Mouse (Mus musculus): ENCODE results near the gene Enpep. TPM values are rescaled to one million over a fixed set of nuclear protein-coding genes. Genes with fewer than 3 reads are reported as not detected.

Gene Enpep
- polyA plus RNA-seq, 1 experiment = 0.10 TPM

DNA sequence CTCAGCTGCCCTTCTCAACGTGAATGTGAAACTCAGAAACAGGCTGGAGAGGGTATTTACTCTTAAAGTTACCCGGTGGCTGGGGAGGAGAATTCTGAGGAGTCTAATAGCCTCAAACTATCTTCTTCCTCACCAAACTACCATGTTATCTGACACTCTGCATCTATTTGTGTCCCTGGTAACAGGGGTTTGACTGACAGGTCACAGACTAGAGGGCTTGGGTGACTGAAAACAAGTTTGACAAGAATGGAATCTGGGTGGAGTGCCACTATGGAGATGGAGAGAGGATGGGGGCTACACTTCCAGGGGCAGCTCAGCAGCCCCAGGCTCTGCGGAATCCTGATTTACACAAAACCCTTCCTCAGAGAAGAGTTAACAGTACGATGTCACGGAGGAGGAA is 105.2 kb downstream of the Enpep start:
- no peaks in the 10 kb centered on the region for H3K27me3 ChIP-seq (ENCODE audit: control insufficient read depth, insufficient read depth, insufficient read length)

DNA sequence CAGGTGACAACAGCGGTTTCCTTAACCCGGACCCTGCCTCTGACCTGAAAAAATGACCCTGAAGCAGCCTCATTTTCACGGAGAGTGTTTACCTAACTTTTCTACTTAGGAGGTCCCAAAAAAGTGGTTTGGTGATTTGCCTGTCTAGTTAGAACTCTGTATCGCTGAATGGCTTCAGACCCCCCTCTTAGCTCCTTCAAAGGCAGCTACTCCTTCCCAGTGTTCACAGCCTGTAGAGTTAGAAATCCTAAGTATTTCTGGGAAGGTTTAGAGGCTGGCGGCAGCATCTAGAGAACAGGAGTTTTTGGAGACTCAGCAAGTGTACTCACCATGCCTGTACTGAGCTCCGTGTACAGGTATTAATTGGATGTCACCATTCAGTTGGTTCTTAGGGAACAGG is 105.8 kb downstream of the Enpep start:
- H3K36me3 ChIP-seq (ENCODE audit: control insufficient read depth, insufficient read depth) = no peaks in the 10 kb centered on the region
- no peaks in the 10 kb centered on the region for H3K27me3 ChIP-seq (ENCODE audit: control insufficient read depth, insufficient read depth, insufficient read length)
- no peak overlapping the region for H3K4me3 ChIP-seq
- H3K4me2 ChIP-seq (ENCODE audit: low read depth) = no peak overlapping the region
- TF ChIP-seq SRF (IDR thresholded peaks at IDR 0.05; ENCODE audit: control insufficient read depth, insufficient read length, low read depth) (no peak), POLR2A (IDR thresholded peaks at IDR 0.05; ENCODE audit: insufficient read length, low read depth) (no peak), TCF12 (IDR thresholded peaks at IDR 0.05; ENCODE audit: insufficient read depth, poor library complexity, severe bottlenecking) (no peak), MYOD1 (IDR thresholded peaks at IDR 0.05; ENCODE audit: control insufficient read depth in 1 of 3, insufficient read length in 2 of 3, low read depth in 2 of 3) (no peak), MAX (IDR thresholded peaks at IDR 0.05; ENCODE audit: low read depth) (no peak), POLR2AphosphoS2 (IDR thresholded peaks at IDR 0.05; ENCODE audit: insufficient read length, low read depth) (no peak), REST (IDR thresholded peaks at IDR 0.05; ENCODE audit: insufficient read depth, insufficient read length) (no peak), TCF3 (IDR thresholded peaks at IDR 0.05; ENCODE audit: insufficient read length, low read depth) (no peak), E2F4 (IDR thresholded peaks at IDR 0.05; ENCODE audit: insufficient read depth) (no peak), CEBPB (IDR thresholded peaks at IDR 0.05; ENCODE audit: insufficient read depth, poor library complexity, severe bottlenecking) (no peak), MYOG (IDR thresholded peaks at IDR 0.05; ENCODE audit: control insufficient read depth in 1 of 3, insufficient read depth in 1 of 3, insufficient read length in 2 of 3, low read depth in 2 of 3) (no peak), USF1 (IDR thresholded peaks at IDR 0.05; ENCODE audit: low read depth) (no peak)
- H3K79me2 ChIP-seq (ENCODE audit: control insufficient read depth, insufficient read depth) = no peaks in the 10 kb centered on the region
- no peak overlapping the region for H3ac ChIP-seq (ENCODE audit: control insufficient read depth, insufficient read length)

More for the DNA sequence above, 105.2 kb downstream of the Enpep start:
- TF ChIP-seq SRF (IDR thresholded peaks at IDR 0.05; ENCODE audit: control insufficient read depth, insufficient read length, low read depth) = no peak
- TF ChIP-seq MAX (IDR thresholded peaks at IDR 0.05; ENCODE audit: low read depth) = no peak
- no peak for TF ChIP-seq MYOD1 (IDR thresholded peaks at IDR 0.05; ENCODE audit: control insufficient read depth in 1 of 3, insufficient read length in 2 of 3, low read depth in 2 of 3)
- no peak for TF ChIP-seq POLR2A (IDR thresholded peaks at IDR 0.05; ENCODE audit: insufficient read length, low read depth)
- TF ChIP-seq MYOG (IDR thresholded peaks at IDR 0.05; ENCODE audit: control insufficient read depth in 1 of 3, insufficient read depth in 1 of 3, insufficient read length in 2 of 3, low read depth in 2 of 3) = no peak
- no peak for TF ChIP-seq REST (IDR thresholded peaks at IDR 0.05; ENCODE audit: insufficient read depth, insufficient read length)
- no peak overlapping the region for H3K4me2 ChIP-seq (ENCODE audit: low read depth)
- H3K79me2 ChIP-seq (ENCODE audit: control insufficient read depth, insufficient read depth) = no peaks in the 10 kb centered on the region
- H3ac ChIP-seq (ENCODE audit: control insufficient read depth, insufficient read length) = no peak overlapping the region
- no peak overlapping the region for H3K4me3 ChIP-seq
- H3K36me3 ChIP-seq (ENCODE audit: control insufficient read depth, insufficient read depth) = no peaks in the 10 kb centered on the region

DNA sequence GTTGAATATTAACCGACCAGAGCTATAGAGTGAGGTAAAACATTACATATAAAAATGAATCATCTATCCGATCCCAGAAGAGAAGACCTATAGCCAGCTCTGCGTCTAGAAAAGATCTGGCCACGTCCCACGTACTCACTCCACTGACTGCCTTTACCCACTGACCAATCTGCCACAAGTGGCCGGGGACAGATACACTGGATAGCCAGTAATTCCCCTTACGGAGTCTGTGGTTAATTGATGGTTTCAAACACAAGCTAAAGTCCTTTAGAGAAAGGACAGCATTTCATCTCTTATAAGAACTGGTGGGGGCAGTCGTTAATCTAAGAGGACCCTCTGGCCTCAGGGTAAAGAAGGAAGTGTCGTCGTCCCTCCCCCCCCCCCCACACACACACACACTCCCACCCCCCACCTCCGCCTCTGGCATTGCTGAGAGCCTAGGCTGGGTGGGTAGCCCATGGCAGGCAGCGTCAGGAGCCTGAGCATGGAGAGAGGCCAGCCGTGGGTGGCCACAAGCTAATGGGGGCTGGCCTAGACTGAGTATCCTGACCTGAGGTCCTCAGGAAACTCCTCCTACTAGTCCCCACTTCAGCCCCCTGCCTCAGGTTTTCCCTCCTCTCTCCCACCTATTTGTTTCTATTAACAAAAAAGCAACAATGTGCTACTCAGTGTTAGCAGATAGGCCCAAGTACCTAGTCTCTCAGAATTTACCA is 106.8 kb downstream of the Enpep start:
- Histone ChIP-seq H3K27me3 (ENCODE audit: control insufficient read depth, insufficient read depth, insufficient read length) (no peaks in the 10 kb centered on the region), H3K4me2 (ENCODE audit: low read depth) (no peak overlapping the region), H3ac (ENCODE audit: control insufficient read depth, insufficient read length) (no peak overlapping the region), H3K4me3 (no peak overlapping the region), H3K79me2 (ENCODE audit: control insufficient read depth, insufficient read depth) (no peaks in the 10 kb centered on the region), H3K36me3 (ENCODE audit: control insufficient read depth, insufficient read depth) (no peaks in the 10 kb centered on the region)
- TF ChIP-seq E2F4 (IDR thresholded peaks at IDR 0.05; ENCODE audit: insufficient read depth) = no peak
- no peak for TF ChIP-seq SRF (IDR thresholded peaks at IDR 0.05; ENCODE audit: control insufficient read depth, insufficient read length, low read depth)
- TF ChIP-seq MYOD1 (IDR thresholded peaks at IDR 0.05; ENCODE audit: control insufficient read depth in 1 of 3, insufficient read length in 2 of 3, low read depth in 2 of 3) = no peak
- TF ChIP-seq POLR2AphosphoS2 (IDR thresholded peaks at IDR 0.05; ENCODE audit: insufficient read length, low read depth) = no peak
- TF ChIP-seq USF1 (IDR thresholded peaks at IDR 0.05; ENCODE audit: low read depth) = no peak

DNA sequence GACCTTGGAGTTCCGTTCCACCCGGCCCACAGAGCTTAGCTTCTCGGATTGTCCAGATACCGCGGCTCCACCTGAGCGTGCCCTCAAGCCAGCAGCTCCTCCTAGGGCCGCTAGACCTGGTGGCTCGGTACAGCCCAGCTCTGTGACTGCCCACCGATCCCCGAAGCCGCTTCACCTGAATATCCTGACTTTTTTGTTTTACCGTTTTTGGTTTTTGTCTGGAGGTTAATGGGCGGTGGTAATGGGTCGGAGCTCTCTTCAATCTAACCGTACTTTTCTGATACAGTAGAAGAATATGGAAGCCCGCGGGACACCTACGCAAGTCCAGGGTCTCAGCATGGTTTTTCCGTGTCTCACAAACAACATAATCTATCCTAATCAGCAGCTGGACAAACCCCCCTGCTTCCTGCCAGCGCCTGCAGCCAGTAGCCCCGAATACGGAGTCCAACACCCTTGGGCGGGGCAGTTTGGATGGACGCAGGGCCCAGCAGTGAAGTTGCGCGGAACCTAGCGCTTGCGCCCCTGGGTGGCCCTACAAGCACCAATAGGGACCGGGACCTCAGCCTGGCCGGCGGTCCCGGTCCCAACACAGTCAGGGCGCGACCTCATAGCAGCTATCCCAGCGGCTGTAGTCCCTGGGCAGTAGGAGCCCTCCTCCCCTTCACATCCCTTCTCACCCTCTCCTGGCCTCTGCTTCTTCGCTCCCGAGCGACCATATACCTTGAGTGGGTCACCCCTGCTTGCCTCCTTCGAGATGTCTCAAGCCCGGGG is 107.5 kb downstream of the Enpep start:
- Histone ChIP-seq H3K4me2 (ENCODE audit: low read depth) (no peak overlapping the region), H3K36me3 (ENCODE audit: control insufficient read depth, insufficient read depth) (no peaks in the 10 kb centered on the region), H3K4me3 (no peak overlapping the region), H3ac (ENCODE audit: control insufficient read depth, insufficient read length) (no peak overlapping the region), H3K79me2 (ENCODE audit: control insufficient read depth, insufficient read depth) (no peaks in the 10 kb centered on the region), H3K27me3 (ENCODE audit: control insufficient read depth, insufficient read depth, insufficient read length) (no peaks in the 10 kb centered on the region)
- TF ChIP-seq REST (IDR thresholded peaks at IDR 0.05; ENCODE audit: insufficient read depth, insufficient read length) = no peak
- no peak for TF ChIP-seq POLR2A (IDR thresholded peaks at IDR 0.05; ENCODE audit: insufficient read length, low read depth)
- no peak for TF ChIP-seq POLR2AphosphoS2 (IDR thresholded peaks at IDR 0.05; ENCODE audit: insufficient read length, low read depth)
- TF ChIP-seq USF1 (IDR thresholded peaks at IDR 0.05; ENCODE audit: low read depth) = no peak
- no peak for TF ChIP-seq MYOD1 (IDR thresholded peaks at IDR 0.05; ENCODE audit: control insufficient read depth in 1 of 3, insufficient read length in 2 of 3, low read depth in 2 of 3)
- TF ChIP-seq SRF (IDR thresholded peaks at IDR 0.05; ENCODE audit: control insufficient read depth, insufficient read length, low read depth) = no peak
- TF ChIP-seq E2F4 (IDR thresholded peaks at IDR 0.05; ENCODE audit: insufficient read depth) = no peak

Data from myocyte (in vitro differentiated cells).